Mouse (Mus musculus) common myeloid progenitor, adult 5-6 weeks (primary cell): ENCODE data around the gene Itpr2. TPM values are rescaled to one million over a fixed set of nuclear protein-coding genes. Genes with fewer than 3 reads are reported as not detected.

Experiments
- ATAC-seq: replicated peaks from 2 replicates; pipeline ENCODE4 v1.8.0; 2016; ENCODE audit warnings: low read depth, mild to moderate bottlenecking, moderate TSS enrichment, inconsistent platforms; ENCODE audit not compliant: poor library complexity, severe bottlenecking
- total RNA-seq: library from RNA; stranded (forward); fragments of 200-1000, 187-1606 nt; gene quantifications from 2 replicates; pipeline ENCODE4 v1.2.3, GENCODE M21; 2017

Gene Itpr2
- total RNA-seq, 1 experiment from 2014 or later = 16.3 TPM

- no peak for ATAC-seq
Observed at GRCm38 (mm10) chr6:146083056-146083961, 418.7 kb downstream of the Itpr2 start.

GRCm38 (mm10) chr6:146082476-146082875, 419.5 kb downstream of the Itpr2 start:
- no peak for ATAC-seq

- ATAC-seq = no peak
Observed at GRCm38 (mm10) chr6:146081578-146081977, 420.4 kb downstream of the Itpr2 start.

GRCm38 (mm10) chr6:146080546-146081512, 421.2 kb downstream of the Itpr2 start:
- ATAC-seq = no peak

GRCm38 (mm10) chr6:146079734-146080443, 422.1 kb downstream of the Itpr2 start:
- ATAC-seq = peak; percentile 54

GRCm38 (mm10) chr6:146079261-146079660, 422.8 kb downstream of the Itpr2 start:
- ATAC-seq = peak; percentile 67

GRCm38 (mm10) chr6:146078136-146078535, 423.9 kb downstream of the Itpr2 start:
- no peak for ATAC-seq

GRCm38 (mm10) chr6:146077124-146077889, 424.7 kb downstream of the Itpr2 start:
- ATAC-seq = peak; percentile 75

GRCm38 (mm10) chr6:146072842-146073241, 429.2 kb downstream of the Itpr2 start:
- no peak for ATAC-seq

GRCm38 (mm10) chr6:146071883-146072282, 430.1 kb downstream of the Itpr2 start:
- ATAC-seq = no peak

Other genes with a start within 250 kb of the Itpr2 start
- 155 and 157 TPM in 2 replicates for gene Fgfr1op2, start 75.0 kb upstream of the Itpr2 start, total RNA-seq
- gene Ints13, start 75.6 kb upstream of the Itpr2 start, total RNA-seq = 104 and 135 TPM in 2 replicates
- gene Med21, start 140.3 kb upstream of the Itpr2 start, total RNA-seq = 59.5 and 75.1 TPM in 2 replicates
- gene Tm7sf3, start 140.6 kb upstream of the Itpr2 start, total RNA-seq = 51.9 and 55.6 TPM in 2 replicates
- 1.3 and 2.9 TPM in 2 replicates for gene Stk38l, start 222.8 kb upstream of the Itpr2 start, total RNA-seq